Mouse (Mus musculus) liver, adult 2 months (tissue): ENCODE measurements around the gene Mmp9.

Experiments
- CTCF ChIP-seq: fragments of 200-500 bp; IDR thresholded peaks from 2 replicates; pipeline ENCODE4 v1.5.1; 2011; ENCODE audit warnings: low read depth, low read length, control low read depth
- POLR2A ChIP-seq: fragments of 200-500 bp; IDR thresholded peaks from 2 replicates; pipeline ENCODE4 v1.6.1; 2011; ENCODE audit warnings: low read length, control low read depth; ENCODE audit not compliant: insufficient read depth; ENCODE audit errors: extremely low read depth

- TF ChIP-seq CTCF (no peak), POLR2A (no peak)
These were observed 39.2 kb upstream of the Mmp9 start for GRCm38 (mm10) chr2:164901380-164901779.
